Mouse (Mus musculus) liver, embryonic 14 days (tissue): ENCODE data around the gene Bicra. TPM values are rescaled to one million over a fixed set of nuclear protein-coding genes. Genes with fewer than 3 reads are reported as not detected.

ENCODE experiments used
- polyA plus RNA-seq: library from polyadenylated mRNA; depleted of rRNA; stranded (reverse); fragments of >200 nt; gene quantifications from 2 replicates; pipeline ENCODE4 v1.2.3, GENCODE M21; 2012; rRNA removed

Bicra gene
- 1.2 and 1.5 TPM in 2 replicates for polyA plus RNA-seq

DNA sequence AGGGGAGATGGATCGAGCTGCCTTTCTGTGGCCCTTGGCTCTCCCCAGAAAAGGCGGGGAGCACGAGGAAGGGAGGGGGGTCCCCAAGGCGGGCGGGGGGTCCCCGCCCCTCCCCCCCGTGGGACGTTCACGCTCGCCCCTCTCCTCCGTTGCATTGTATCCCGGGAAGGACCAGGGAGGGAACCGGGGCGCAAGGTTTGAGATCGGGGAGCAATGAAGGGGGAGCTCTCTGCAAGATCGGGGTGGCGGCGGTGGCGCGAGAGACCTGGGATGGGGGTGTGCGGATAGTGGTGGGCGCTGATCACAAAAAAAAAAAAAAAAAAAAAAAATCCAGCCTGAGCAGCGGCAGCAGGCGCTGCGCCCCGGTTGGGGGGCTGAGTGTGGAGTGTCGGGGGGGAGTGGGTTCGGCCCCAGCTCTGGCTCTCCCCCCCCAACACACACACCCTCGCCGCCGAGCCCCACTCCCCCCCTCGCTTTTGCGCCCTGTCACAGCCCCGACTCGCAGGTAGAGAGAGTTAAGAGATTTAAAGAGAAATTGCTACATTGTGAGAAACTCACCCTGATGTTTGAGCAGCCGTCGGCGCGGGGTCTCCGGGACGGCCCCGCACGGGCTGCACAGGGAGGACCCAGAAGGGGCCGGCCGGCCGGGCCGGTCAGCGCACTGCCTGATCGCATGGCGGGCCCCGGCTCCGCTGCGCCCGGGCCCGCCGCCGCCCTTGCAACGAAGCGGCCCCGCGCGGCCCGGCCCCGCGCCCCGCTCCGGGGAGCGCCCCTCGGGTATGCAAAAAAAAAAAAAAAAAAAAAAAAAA is at the start of gene Bicra:
Gene Bicra (minus strand): TSS at position 584 of the 809 bp plus-strand sequence.

DNA sequence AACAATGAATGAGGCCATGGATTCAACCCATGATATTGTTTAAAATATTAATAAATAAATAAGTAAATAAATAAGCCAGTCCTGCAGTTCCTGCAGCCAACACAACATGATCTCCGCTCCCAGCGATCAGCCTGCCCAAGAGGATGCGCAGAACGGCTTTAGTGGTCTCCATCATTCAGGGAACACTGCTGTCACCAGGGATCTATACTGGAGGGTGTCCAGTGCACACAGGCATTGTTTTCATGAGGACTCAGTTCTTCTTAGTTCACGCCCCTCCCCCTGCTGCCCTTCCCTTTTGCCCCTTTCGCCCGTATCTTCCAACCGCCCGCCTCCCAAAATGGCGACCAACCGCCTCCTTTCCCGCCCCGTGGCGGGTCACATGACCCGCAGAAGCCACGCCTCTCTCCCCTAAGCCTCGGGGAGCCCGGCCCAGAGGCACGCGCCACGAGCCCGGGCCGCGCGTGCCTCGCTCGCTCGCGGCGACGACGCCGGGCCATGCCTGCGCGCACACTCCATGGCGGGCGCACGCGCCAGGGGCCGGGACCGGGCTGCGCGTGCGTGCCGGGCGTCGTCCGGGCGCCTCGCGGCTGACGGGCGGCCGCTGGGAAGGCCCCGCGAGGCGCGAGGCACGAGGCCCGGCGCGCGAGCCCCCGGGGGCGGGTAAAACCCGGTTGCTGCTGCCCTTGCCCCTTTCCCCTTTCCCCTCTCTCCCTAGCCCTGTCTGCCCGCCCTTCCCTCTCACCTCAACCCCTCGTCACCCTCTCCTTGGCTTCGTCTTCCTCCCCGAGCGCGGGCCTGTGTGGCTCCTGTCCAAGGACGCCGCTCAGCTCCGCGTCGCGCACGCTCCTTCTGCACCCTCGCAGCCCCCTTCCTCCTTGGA is 13.7 kb upstream of the Bicra start, which contains the start of gene Zfp541:
Gene Zfp541 (plus strand): TSS at position 596 of the 880 bp plus-strand sequence.

DNA sequence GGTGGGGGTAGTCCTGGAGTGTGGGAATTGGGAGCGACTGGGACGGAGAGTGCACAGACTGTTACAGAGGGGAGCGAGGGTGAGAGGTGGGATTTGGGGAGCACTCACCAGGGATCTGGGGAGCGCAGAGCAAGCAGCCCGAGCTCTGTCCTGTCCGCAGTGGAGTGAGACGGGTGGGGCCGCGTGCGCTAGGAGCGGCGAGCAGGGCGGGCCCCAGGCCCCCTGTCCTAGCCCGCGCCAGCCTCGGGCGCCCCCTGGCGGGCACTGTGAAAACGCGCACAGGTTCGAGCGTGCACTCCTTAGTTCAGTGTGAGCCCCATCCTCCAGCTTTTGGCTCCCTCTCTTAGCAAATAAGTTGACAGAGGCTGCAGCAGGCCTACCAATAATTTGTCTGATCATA is 80.4 kb downstream of the Bicra start, which contains the start of gene Ehd2:
Gene Ehd2 (minus strand): TSS at position 256 of the 400 bp plus-strand sequence.

DNA sequence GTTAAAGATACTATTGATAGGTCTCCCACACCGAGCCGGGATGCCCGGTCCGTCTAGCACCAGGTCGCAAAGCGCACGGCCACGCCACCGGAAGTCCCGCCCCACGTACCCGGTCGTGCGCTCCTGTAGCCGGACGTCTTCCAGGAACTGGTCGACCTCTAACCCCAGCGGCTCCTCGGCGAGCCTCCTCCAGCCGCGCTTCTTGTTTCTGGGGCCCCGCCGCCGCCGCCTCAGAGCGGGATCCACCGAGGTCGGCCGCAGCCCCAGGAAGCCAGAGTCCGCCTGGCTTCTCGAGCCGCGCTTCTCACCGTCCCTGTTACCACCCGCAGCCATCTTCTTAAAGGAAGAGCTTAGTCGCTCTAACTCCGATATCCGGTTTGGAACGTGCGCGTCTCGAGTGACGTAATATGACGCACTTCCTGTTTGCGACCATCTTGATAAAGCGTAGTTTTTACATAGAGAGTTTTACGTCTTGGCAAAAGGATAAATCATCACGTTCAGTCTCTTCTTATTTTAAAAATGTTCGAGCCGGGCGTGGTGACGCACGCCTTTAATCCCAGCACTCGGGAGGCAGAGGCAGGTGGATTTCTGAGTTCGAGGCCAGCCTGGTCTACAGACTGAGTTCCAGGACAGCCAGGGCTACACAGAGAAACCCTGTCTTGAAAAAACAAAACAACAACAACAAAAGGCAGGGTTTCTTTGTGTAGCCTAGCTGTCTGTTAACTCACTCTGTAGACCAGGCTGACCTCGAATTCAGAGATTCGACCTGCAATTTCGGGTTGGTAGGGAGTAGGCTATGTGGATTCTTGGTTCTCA is 101.8 kb downstream of the Bicra start, which contains the start of gene Nop53:
Gene Nop53 (minus strand): TSS at position 354 of the 816 bp plus-strand sequence.

DNA sequence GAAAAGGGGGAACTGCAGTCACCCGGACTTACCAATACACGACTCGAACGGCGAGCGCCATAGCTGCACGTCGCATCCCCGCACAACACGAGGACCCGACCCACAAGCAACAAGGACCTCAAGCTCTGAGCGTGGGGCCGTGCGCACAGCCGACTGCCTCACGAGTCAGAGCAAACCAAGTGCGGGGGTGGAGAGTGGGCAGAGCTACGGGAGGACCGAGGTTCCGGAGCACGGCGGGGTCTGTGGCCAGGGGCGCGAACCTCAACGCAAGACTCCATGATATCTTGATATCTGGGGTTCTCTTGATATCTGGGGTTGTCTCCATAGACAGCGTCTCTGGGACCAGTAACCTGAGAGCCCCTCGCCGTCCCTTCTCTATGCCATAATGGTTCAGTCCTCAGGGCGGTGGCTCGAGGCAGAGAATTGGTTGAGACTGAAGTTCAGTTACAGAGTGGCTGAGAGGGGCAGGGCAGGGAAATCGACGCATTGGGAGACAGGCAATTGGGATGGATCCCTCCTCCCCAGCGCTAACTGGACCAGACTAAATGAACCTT is 125.4 kb downstream of the Bicra start, which contains the start of gene Selenow:
Gene Selenow (minus strand): TSS at position 183 of the 554 bp plus-strand sequence.

Other genes with a start within 250 kb of the Bicra start
- not detected in 2 replicates for gene Obox6, start 208.2 kb downstream of the Bicra start, polyA plus RNA-seq
- not detected in 2 replicates for gene Crx, start 168.0 kb downstream of the Bicra start, polyA plus RNA-seq
- gene Crxos, start 165.3 kb downstream of the Bicra start, polyA plus RNA-seq: not detected in 2 replicates
- gene Selenow, start 125.5 kb downstream of the Bicra start, polyA plus RNA-seq: 189 and 194 TPM in 2 replicates
- gene Nop53, start 101.8 kb downstream of the Bicra start, polyA plus RNA-seq: 57.3 and 58.9 TPM in 2 replicates
- 2.4 TPM in 2 replicates for gene Ehd2, start 80.4 kb downstream of the Bicra start, polyA plus RNA-seq
- gene Zfp541, start 13.9 kb upstream of the Bicra start, polyA plus RNA-seq: 0.01 TPM in 2 replicates
- gene Napa, start 50.5 kb upstream of the Bicra start, polyA plus RNA-seq: 93.6 and 109 TPM in 2 replicates
- 6.6 and 7.2 TPM in 2 replicates for gene Kptn, start 72.0 kb upstream of the Bicra start, polyA plus RNA-seq
- gene Slc8a2, start 81.9 kb upstream of the Bicra start, polyA plus RNA-seq: 0.05 TPM in 2 replicates
- gene Meis3, start 127.2 kb upstream of the Bicra start, polyA plus RNA-seq: 1.1 and 1.6 TPM in 2 replicates
- 3.6 and 4.0 TPM in 2 replicates for gene Dhx34, start 174.1 kb upstream of the Bicra start, polyA plus RNA-seq
- gene C5ar2, start 196.2 kb upstream of the Bicra start, polyA plus RNA-seq: 0.48 and 0.58 TPM in 2 replicates
- 1.0 and 1.2 TPM in 2 replicates for gene C5ar1, start 211.6 kb upstream of the Bicra start, polyA plus RNA-seq
- gene Inafm1, start 225.7 kb upstream of the Bicra start, polyA plus RNA-seq: 7.1 and 7.5 TPM in 2 replicates
- gene Ccdc9, start 238.9 kb upstream of the Bicra start, polyA plus RNA-seq: 30.7 and 30.8 TPM in 2 replicates